Mouse (Mus musculus) CH12.LX (cell line): Measurements from ENCODE around the gene Gys2. TPM values are rescaled to one million over a fixed set of nuclear protein-coding genes. Genes with fewer than 3 reads are reported as not detected.
"Not testable (repeated sequence)": the region's sequence is repeated elsewhere in the genome, so short reads cannot be mapped to it uniquely, and the experiment has no call there.

Source experiments
- DNase-seq: peaks from one replicate; pipeline ENCODE4 v3.0.0-alpha.2; 2013; ENCODE audit errors: extremely low read depth
- H3K27ac ChIP-seq: 2 replicates; pipeline ENCODE4 v1.5.1; 2012; ENCODE audit warnings: low read depth, mild to moderate bottlenecking, control low read depth, moderate library complexity; ENCODE audit not compliant: insufficient read depth
- H3K27me3 ChIP-seq: replicated peaks from 2 replicates; pipeline ENCODE3; 2012; ENCODE audit warnings: inconsistent platforms
- H3K36me3 ChIP-seq, 2 experiments: replicated peaks in 1 of 2; 2 replicates each; pipeline versions ENCODE3 to v1.6.1; 2012; ENCODE audit warnings: inconsistent platforms in 1 of 2, low read length in 1 of 2, mild to moderate bottlenecking in 1 of 2, mixed read lengths in 1 of 2, moderate library complexity in 1 of 2; ENCODE audit not compliant: control insufficient read depth in 1 of 2, insufficient read depth in 1 of 2
- H3K4me1 ChIP-seq, 2 experiments: 2 replicates each; pipeline ENCODE4 v1.6.1; 2012; ENCODE audit warnings: inconsistent platforms in 1 of 2, moderate library complexity in 1 of 2; ENCODE audit not compliant: insufficient read depth in 2 of 2, control insufficient read depth in 1 of 2
- H3K4me2 ChIP-seq: 2 replicates; pipeline ENCODE4 v1.6.1; 2012; ENCODE audit warnings: low read depth, mild to moderate bottlenecking, control low read depth; ENCODE audit not compliant: poor library complexity, insufficient read depth, severe bottlenecking
- H3K4me3 ChIP-seq, 3 experiments: fragments of 150-350 bp in 1 of 3; sonication (generic) in 1 of 3; replicated peaks in 1 of 3; 2 replicates each; pipeline versions ENCODE3 to v1.5.1; 2011 to 2012; ENCODE audit warnings: low read depth in 2 of 3, low read length in 2 of 3, mild to moderate bottlenecking in 2 of 3, moderate library complexity in 2 of 3, control low read depth in 1 of 3, improper control_type of control experiment in 1 of 3, inconsistent platforms in 1 of 3, mixed read lengths in 1 of 3; ENCODE audit not compliant: poor library complexity in 1 of 3
- H3K79me2 ChIP-seq: replicated peaks from 2 replicates; pipeline ENCODE4 v1.6.1; 2012; ENCODE audit warnings: mild to moderate bottlenecking, moderate library complexity; ENCODE audit not compliant: control insufficient read depth, poor library complexity, insufficient read depth, severe bottlenecking; ENCODE audit errors: extremely low read depth
- H3K9ac ChIP-seq: 2 replicates; pipeline ENCODE4 v1.6.1; 2012; ENCODE audit warnings: low read depth, mild to moderate bottlenecking, control low read depth, moderate library complexity; ENCODE audit not compliant: insufficient read depth
- H3K9me3 ChIP-seq: replicated peaks from 2 replicates; pipeline ENCODE3; 2012; ENCODE audit warnings: low read length, inconsistent platforms, mixed read lengths
- BHLHE40 ChIP-seq: IDR thresholded peaks from 2 replicates; pipeline ENCODE4 v1.6.1; 2011; ENCODE audit warnings: mild to moderate bottlenecking, low read depth, low read length, improper control_type of control experiment
- ELF1 ChIP-seq: IDR thresholded peaks from 2 replicates; pipeline ENCODE4 v1.6.1; 2014; ENCODE audit warnings: low read depth, mild to moderate bottlenecking, inconsistent platforms, low read length, improper control_type of control experiment
- ETS1 ChIP-seq: conservative IDR thresholded peaks from 2 replicates; pipeline ENCODE4 v1.6.1; 2012; ENCODE audit warnings: low read depth, mild to moderate bottlenecking, inconsistent platforms, low read length, improper control_type of control experiment, moderate library complexity
- HCFC1 ChIP-seq: IDR thresholded peaks from 2 replicates; pipeline ENCODE4 v1.6.1; 2012; ENCODE audit warnings: low read depth, mild to moderate bottlenecking, inconsistent platforms, low read length, improper control_type of control experiment
- IRF4 ChIP-seq: IDR thresholded peaks from 2 replicates; pipeline ENCODE4 v1.6.1; 2014; ENCODE audit warnings: low read depth, mild to moderate bottlenecking, inconsistent platforms, low read length, improper control_type of control experiment
- JUND ChIP-seq: conservative IDR thresholded peaks from 2 replicates; pipeline ENCODE4 v1.6.1; 2011; ENCODE audit warnings: low read depth, low read length, improper control_type of control experiment
- MAFK ChIP-seq: IDR thresholded peaks from 2 replicates; pipeline ENCODE4 v1.6.1; 2011; ENCODE audit warnings: low read length, improper control_type of control experiment; ENCODE audit not compliant: insufficient replicate concordance
- MAX ChIP-seq: IDR thresholded peaks from 2 replicates; pipeline ENCODE4 v1.6.1; 2011; ENCODE audit warnings: low read length, improper control_type of control experiment
- MAZ ChIP-seq: IDR thresholded peaks from 2 replicates; pipeline ENCODE4 v1.6.1; 2012; ENCODE audit warnings: low read depth, mild to moderate bottlenecking, inconsistent platforms, low read length, improper control_type of control experiment, moderate library complexity
- MEF2A ChIP-seq: IDR thresholded peaks from 2 replicates; pipeline ENCODE4 v1.6.1; 2014; ENCODE audit warnings: low read depth, mild to moderate bottlenecking, inconsistent platforms, low read length, improper control_type of control experiment, borderline replicate concordance
- MXI1 ChIP-seq: IDR thresholded peaks from 2 replicates; pipeline ENCODE4 v1.6.1; 2011; ENCODE audit warnings: mild to moderate bottlenecking, low read depth, low read length, improper control_type of control experiment
- MYC ChIP-seq: IDR thresholded peaks from 2 replicates; pipeline ENCODE4 v1.6.1; 2011; ENCODE audit warnings: low read depth, mild to moderate bottlenecking, improper control_type of control experiment, low read length
- NRF1 ChIP-seq: IDR thresholded peaks from 2 replicates; pipeline ENCODE4 v1.6.1; 2014; ENCODE audit warnings: low read depth, mild to moderate bottlenecking, inconsistent platforms, low read length, improper control_type of control experiment, moderate library complexity
- PAX5 ChIP-seq: IDR thresholded peaks from 2 replicates; pipeline ENCODE4 v1.6.1; 2012; ENCODE audit warnings: low read length, inconsistent platforms, mixed read lengths
- RAD21 ChIP-seq: IDR thresholded peaks from 2 replicates; pipeline ENCODE4 v1.6.1; 2011; ENCODE audit warnings: low read depth, mild to moderate bottlenecking, low read length, improper control_type of control experiment, moderate library complexity
- UBTF ChIP-seq: IDR thresholded peaks from 2 replicates; pipeline ENCODE4 v1.6.1; 2012; ENCODE audit warnings: low read depth, mild to moderate bottlenecking, inconsistent platforms, low read length, improper control_type of control experiment, moderate library complexity
- USF1 ChIP-seq: IDR thresholded peaks from 2 replicates; pipeline ENCODE4 v1.6.1; 2014; ENCODE audit warnings: low read depth, mild to moderate bottlenecking, inconsistent platforms, low read length, improper control_type of control experiment
- USF2 ChIP-seq: conservative IDR thresholded peaks from 2 replicates; pipeline ENCODE4 v1.6.1; 2011; ENCODE audit warnings: low read depth, low read length, improper control_type of control experiment
- ZKSCAN1 ChIP-seq: IDR thresholded peaks from 2 replicates; pipeline ENCODE4 v1.6.1; 2012; ENCODE audit warnings: low read depth, inconsistent platforms, low read length, improper control_type of control experiment, borderline replicate concordance
- ZNF384 ChIP-seq: IDR thresholded peaks from 2 replicates; pipeline ENCODE4 v1.6.1; 2012; ENCODE audit warnings: low read depth, low read length, improper control_type of control experiment, inconsistent platforms
- dilution Hi-C: fragments of 300-500 bp; cut with MboI; formaldehyde crosslinking; loops from 2 replicates; pipeline ENCODE4 v1.14.3; 2020; ENCODE audit warnings: low sequenced_read_pairs; ENCODE audit not compliant: extremely low pct_unique_long_range_greater_than_20kb, extremely low pct_ligation_motif_present
- in situ Hi-C: fragments of 300-500 bp; cut with MboI; formaldehyde crosslinking; loops from 3 replicates; pipeline ENCODE4 v1.14.3; 2019; ENCODE audit warnings: low sequenced_read_pairs, low pct_ligation_motif_present, low pct_unique_long_range_greater_than_20kb, mixed read lengths
- polyA plus RNA-seq: library from polyadenylated mRNA; unstranded; fragments of >175 nt; gene quantifications from 2 replicates; pipeline ENCODE4 v1.2.1, GENCODE M21; 2012; ENCODE audit warnings: low read depth; ENCODE audit not compliant: insufficient read length
- total RNA-seq, 2 experiments: library from RNA; depleted of rRNA; stranded (reverse); fragments of 300-350 nt in 1 of 2; fragments of >200 nt in 1 of 2; gene quantifications; 2 replicates each; pipeline ENCODE4 v1.2.3; 2012 to 2014

Gene Gys2
- total and polyA plus RNA-seq, 3 experiments = not detected

DNA sequence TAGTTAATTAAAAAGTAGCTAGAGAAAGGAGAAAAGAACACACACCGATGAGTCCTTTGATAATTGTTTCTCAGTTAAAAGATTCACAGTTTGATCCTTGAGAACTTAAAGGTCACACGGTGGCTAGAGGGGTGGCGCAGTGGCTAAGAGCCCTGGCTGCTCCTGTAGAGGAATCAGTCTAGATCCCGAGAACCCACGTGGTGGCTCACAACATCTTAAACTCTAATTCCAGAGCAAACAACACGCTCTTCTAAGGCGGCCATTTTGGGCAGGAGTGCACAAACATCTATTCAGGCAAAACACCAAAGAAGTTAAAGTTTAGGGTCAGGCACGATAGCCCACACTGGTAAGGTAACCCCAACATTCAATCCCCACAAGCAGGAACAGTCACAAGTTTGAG is 30.7 kb upstream of the Gys2 start:
- no peak for TF ChIP-seq BHLHE40
- no peak for TF ChIP-seq ETS1
- TF ChIP-seq MAZ = no peak
- no peak for TF ChIP-seq HCFC1
- no peak for TF ChIP-seq NRF1
- TF ChIP-seq MXI1 = no peak
- no peak for TF ChIP-seq ELF1
- no peak for TF ChIP-seq MAFK
- TF ChIP-seq JUND = no peak
- TF ChIP-seq MAX = no peak
- TF ChIP-seq USF1 = no peak
- TF ChIP-seq IRF4 = no peak
- no peak for TF ChIP-seq MYC
- no peak for TF ChIP-seq USF2
- no peak for TF ChIP-seq PAX5
- no peak for TF ChIP-seq UBTF
- no peak for TF ChIP-seq ZNF384
- Histone ChIP-seq H3K27ac (no peak overlapping the region), H3K9me3 (no peaks in the 10 kb centered on the region), H3K36me3 (no peaks in the 10 kb centered on the region), H3K9ac (no peak overlapping the region), H3K4me2 (no peak overlapping the region), H3K79me2 (no peaks in the 10 kb centered on the region), H3K4me3 (no peak overlapping the region), H3K4me1 (peaks cover 0 to 3% of the 10 kb centered on the region in 2 experiments; a peak in 2 of 4 replicates), H3K27me3 (no peaks in the 10 kb centered on the region)
- DNase-seq = no peak
- in situ Hi-C loops (loop anchor here (25.0 kb wide), 2 partner anchors 166 to 1016 kb away; partner anchors contain the start of gene Pyroxd1), dilution Hi-C loops (no loop called here)

DNA sequence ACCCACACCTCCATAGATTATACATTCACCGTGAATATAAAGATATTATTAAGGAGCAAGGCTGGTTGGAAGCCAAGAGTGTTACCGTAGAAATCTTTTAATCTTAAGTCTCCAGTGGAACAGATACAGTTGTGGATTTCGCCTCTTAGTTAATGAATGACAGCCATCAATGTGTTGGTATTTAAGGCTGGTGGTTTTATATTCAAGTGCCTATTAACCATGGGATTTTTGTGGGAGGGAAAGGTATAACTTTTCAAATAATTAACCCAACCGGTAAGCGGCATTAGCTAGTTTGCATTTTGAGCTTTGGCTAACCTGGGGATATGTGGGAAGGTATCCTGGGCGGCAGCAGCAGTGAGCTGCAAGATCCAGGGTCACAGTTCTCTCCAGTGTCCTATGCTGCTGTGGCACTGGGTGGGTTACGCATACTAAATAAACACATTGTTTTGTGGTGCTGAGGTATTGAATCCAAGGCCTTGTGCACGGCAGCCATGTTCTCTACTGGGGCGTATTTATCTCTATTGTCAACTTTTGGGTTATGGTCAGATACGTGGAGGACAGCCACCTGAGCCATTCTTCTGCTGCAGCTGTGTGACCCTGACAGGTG is 29.7 kb upstream of the Gys2 start:
- no peaks in the 10 kb centered on the region for H3K36me3 ChIP-seq
- H3K4me3 ChIP-seq = no peak overlapping the region
- TF ChIP-seq BHLHE40 (no peak), MEF2A (no peak), RAD21 (no peak), USF1 (no peak), ZKSCAN1 (no peak)
- TF ChIP-seq, all 38 proteins: peak for 0
- no peaks in the 10 kb centered on the region for H3K79me2 ChIP-seq
- dilution Hi-C loops (no loop called here), in situ Hi-C loops (loop anchor here (25.0 kb wide), 2 partner anchors 165 to 1015 kb away; partner anchors contain the start of gene Pyroxd1)
- H3K4me2 ChIP-seq = no peak overlapping the region
- no peak for DNase-seq
- H3K4me1 ChIP-seq = peaks cover 0 to 3% of the 10 kb centered on the region in 2 experiments; a peak in 2 of 4 replicates
- no peaks in the 10 kb centered on the region for H3K9me3 ChIP-seq
- no peak overlapping the region for H3K9ac ChIP-seq
- H3K27ac ChIP-seq = no peak overlapping the region
- H3K27me3 ChIP-seq = no peaks in the 10 kb centered on the region

DNA sequence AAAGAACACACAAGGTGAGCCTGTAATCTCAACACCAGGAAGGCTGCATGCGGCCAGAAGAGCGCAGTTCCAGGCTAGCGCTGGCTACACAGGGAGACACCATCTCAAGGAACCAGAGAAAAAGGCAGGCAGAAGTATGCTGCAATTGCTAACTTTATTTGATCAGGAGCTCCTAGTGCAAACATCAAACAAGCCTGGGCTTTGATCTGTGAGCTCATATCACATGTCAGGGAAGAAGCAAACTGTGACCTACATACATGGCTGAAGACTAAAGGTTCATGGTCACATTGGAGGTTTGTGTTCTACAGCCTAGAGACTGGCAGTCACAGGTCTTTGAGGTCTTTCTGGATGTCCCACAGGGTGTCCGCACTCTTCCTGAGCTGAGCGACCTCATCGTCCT is 17.2 kb upstream of the Gys2 start:
- H3K4me1 ChIP-seq = peaks cover 5 to 37% of the 10 kb centered on the region in 2 experiments
- H3K9me3 ChIP-seq, H3K79me2 ChIP-seq, H3K36me3 ChIP-seq, H3K27me3 ChIP-seq, H3K4me2 ChIP-seq, DNase-seq, H3K27ac ChIP-seq, H3K9ac ChIP-seq, in situ Hi-C loops, dilution Hi-C loops, H3K4me3 ChIP-seq: not testable (repeated sequence)
